Mouse (Mus musculus) retina, embryonic 14.5 days (tissue): ENCODE measurements around the gene Lcn2.

Experiments
- DNase-seq: peaks from one replicate; pipeline ENCODE4 v3.0.0-alpha.2; 2015; ENCODE audit warnings: low spot score

Lcn2 gene

DNA sequence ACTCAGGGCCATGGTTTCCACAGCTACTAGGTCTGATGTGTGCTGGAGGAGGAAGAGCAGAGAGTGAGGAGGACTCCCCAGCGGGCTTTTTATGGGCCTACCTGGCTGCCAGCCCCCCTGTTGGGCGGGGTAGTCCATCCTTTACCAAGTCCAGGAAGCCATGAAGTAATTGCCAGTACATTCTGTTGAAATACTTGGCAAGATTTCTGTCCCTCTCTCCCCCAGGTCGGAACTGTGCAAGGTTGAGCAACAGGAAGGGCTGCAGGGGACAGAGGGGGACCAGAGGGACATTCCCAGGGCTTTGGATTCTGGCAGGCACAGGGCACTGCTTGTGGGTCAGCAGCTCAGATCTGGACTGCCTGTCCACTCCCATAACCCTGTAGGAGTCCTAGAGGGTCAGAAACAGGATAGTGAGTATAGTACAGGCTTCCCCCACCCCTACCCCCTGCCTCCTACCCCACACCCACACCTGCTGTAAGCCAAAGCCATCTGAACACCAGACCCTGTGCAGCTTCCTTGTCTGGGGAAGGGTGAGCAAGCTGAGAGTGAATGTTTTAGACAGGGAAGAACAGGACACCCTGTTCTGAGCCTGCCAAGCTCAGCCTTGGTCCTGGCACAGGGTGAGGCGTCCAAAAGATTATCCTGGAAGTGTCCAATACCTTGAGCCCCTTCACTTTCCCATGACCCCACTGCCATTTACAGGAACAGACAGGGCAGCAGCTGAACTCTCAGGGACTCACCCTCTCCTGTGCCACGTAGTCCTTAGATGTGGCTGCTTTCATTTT lies at the start of gene Lcn2:
TSS of gene Lcn2 (minus strand) at position 547 of the 785 bp plus-strand sequence.
- DNase-seq: no peak

DNA sequence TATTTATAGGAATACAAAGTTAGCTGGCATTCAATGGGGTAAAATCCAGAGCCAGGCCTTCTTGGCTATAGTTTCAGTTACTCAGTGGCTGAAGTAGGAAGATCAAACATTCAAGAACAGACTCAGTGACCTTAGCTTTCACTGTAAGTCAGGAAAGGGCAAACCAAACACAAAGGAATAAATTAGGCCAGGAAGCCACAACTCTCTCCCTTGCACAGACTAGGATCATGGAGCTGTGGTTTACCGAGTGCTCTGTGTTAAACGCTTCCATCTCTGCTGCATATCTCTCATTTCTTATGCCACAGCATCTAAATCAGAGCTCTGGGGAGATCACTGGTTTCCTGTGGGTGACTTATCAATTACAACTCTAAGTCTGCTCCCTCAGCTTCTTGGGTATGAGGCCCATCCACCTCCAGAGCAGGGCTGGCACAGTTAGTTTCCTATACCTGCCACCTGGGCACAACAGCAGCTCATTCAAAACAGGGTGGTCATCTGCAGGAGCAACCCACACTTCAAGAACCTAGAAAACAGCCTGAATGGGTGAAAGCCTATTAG lies 49.6 kb upstream of the Lcn2 start:
- no peak for DNase-seq

DNA sequence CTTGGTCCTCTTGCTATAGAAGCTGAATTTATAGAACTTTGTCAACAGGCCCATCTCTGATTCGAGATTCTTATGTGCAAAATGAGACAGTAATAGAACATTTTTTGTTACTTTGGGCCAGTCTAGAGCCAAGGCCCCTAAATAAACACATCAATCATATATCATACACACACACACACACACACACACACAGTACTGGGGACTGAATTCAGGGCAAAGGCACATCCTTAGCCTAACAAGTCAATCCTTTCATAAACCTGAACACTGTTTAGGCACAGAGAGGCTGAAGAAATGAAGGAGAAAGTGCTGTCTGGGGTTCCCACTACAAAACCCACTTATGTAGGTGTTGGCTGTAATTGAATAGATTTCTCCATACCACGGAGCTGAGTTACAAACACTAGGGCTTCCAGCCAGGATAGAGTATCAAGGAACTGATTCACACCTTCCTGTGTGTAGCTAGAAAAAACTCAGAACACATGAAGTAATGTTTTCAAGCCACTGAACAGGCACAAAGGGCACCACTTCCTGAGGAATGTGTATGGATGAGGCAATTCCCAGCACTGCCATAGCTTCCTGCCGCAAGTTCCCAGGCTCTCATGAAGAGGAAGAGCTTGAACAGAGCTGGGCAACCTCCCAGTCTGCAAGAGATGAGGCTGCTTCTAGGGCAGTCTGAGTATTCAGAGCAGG lies 48.8 kb upstream of the Lcn2 start:
- peak; percentile 23 for DNase-seq

DNA sequence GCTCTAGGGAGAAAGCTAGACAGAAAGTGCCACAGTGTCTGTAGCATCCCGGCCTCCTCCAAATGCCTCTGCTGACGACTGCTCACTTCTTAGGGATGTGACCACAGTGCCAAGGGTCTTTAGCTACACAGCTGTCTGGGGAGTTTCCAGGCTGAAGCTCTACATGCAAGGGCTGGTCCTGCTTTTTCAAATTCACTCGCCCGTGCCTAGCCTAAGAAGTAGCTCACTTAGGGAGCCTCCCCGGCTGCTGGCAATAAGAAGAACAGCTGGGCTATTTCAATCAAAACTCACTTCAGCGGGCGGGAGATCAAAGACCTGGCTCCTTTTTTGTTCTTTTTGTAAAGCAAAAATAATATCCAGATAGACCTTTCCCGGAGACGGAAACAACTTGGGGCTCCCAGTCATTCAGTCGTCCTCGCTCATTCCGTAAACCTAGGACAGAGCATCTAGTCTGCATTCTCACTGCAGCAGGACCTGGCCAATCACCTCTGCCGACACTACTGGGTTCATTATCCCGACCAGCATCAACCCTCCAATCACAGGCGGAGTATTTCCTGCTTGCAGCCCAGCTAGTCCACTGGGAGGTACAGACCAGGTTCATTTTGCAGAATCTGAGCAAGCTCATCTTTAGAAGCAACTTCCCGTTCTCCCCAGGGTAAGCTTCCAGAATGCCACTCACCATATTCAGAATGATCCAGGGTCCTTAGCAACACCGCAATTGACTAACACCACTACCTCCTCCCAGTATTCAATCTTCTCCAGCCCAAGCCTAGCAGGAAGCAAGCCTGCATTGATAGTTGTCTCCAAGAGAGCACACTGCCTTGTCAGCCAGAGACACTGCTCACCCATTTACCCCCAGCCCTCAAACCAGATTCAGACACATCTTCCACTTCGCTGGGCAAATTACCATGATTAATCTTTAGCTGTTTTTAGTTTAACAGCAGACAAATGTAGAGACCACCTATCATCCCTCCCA lies 42.9 kb upstream of the Lcn2 start:
- peak; percentile 92 for DNase-seq

DNA sequence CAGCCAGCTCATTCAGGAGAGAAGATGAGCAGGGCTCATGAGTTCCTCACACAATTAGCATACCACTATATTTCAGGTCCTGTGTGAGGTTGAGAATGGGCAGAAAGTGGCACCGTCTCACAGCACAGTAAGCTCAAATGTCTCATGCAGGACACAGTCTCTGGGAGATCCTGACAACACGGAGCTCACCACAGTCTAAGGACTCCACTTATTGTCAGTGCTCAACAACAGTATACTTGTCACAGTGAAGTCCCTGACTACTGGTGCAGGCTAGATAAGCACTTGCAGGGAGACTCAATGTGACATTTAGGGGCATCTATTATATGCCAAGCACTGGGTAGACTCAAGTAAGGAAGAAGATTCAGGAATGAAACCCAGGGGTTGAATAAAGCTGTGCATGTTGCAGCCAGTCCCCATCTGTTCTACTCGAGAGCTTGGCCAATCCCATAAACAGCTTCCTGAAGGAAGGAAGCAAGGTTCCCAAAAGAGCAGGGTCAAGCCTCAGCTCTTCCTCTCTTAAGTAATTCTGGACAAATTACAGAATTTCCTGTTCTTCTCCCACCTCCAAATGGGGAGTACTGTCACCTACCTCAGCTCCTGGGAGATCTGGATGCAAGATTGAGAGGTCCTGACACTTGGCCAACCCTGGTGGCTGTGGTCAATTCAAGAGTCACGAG lies 41.3 kb upstream of the Lcn2 start:
- DNase-seq: no peak

DNA sequence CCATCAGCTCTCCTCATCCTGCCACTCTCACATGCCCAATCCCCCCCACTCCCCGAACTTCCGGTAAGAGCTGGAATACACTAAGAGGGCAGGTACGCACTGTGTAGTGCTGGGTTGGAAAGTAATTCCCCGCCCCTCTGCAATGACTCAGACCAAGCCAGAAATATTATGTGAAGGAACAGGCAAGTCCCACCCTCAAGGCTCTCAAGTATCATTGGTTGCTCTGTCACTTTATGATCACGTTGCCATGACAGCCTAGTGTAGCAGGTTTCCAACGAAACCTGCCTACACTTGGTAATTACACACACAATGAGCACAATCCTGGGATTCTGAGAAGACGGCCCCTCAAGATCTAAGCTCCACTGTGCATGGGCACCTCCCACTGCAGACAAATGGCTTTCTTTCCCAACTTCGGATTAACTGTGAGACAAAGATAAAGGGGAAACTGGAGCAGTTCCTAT lies 40.2 kb upstream of the Lcn2 start:
- no peak for DNase-seq

DNA sequence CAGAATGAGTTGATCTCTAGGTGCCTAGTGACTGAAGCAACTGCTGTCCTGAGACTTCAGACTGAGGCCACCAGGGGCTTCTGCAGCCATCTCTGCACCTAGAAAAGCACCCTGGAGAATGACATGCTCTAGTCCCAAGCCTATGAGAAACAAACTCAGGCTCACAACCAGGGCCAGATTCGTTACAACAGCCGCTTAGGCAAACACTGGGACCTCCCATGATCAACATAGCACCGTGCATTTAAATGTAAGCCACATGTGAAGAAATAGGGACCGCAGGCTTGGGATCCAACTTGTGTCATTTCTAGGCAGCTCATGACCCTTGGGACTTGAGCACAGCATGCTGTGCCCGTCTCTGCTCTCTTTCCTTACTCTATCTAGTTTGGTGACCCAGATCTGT lies 39.7 kb upstream of the Lcn2 start:
- no peak for DNase-seq

DNA sequence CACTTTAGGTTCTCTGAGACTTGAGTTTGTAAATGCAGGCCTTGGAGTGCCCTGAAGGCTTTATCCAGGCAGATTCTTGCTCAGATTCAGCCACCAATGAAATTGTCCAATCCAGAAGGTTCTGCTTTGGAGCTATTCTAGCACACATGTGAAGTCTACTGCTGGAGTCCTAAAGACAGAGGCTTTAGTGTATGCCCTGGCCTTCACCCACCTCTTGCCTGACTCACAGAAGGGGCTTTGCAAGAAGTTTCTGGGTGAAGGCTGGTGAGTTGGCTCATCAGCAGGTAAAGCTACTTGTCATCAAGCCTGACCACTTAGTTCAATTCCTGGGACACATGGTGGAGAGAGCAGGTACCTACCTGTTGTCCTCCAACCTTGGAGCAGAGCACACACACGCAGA lies 38.1 kb upstream of the Lcn2 start:
- no peak for DNase-seq

DNA sequence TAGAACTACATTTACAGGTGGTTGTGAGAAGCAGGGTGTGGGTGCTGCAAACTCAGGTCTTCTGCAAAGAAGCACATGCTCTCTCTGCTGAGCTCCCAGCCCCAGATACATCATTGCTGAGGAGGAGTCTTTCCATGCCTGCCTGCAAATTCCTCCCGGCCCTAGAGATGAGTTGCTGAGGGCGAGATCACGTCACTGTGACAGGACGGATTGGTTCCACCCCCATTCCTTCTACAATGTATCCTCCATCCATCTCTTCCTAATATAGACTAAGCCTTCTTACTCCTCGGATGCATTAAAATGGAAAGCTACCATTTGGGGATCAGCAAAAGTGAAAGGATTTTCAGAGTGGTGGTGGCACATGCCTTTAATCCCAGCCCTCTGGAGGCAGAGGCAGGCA lies 37.5 kb upstream of the Lcn2 start:
- no peak for DNase-seq

DNA sequence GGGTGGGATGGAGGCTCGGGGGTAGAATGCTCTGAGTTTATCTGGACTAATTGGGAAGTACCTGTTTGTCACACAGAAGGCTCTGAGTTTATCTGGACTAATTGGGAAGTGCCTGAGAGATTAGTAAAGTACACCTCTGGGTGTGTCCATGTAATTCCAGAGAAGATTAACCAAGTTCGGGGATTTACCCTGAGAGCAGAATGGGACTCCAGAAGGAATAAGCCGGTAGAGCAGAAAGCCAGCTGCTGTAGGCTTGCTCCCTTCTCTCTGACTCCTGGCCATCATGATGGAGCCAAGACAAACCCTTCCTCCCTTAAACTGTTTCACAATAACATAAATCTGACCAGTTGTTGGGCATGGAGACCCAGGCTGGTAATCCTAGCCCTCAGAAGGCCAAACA lies 36.7 kb upstream of the Lcn2 start:
- DNase-seq: no peak

DNA sequence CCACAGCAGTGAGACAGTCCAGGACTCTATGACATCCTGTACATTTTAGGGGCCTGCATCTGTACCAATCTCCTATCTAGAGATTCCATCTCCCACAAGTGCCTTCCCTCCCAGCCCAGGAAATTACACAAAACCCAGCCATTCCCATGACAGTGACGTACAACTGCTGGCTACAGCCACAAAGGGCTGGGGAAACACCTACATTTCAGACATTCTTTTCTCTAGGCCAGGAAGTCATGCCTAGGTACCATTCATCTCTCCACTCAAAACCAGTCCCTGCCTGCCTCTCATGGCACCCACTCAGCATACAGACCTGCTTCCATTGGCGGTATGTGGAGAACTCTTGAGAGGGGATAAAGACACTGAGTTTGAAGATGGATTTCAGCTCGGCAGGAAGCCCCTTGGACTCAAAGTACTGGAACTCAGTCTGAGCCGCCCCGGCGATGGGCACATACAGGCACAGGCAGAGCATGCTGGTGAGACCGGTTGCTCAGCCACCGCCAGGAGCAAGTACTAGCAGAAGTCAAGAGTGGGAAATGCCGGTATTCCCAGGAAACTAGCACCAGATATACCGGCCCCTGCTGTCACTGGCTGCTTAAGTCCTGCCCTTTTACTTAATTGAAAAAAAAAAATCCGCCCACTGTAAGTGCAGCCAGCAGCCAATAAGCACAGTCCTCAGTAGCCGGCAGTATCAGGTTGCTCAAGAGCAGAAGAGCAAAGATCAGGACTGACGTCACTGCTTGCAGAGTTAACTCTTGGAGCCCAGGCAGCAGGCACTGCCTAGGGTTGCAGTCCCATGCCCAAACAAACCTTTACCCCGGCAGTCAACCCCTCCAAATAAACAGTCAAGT lies 35.7 kb upstream of the Lcn2 start:
- DNase-seq: peak; percentile 79

DNA sequence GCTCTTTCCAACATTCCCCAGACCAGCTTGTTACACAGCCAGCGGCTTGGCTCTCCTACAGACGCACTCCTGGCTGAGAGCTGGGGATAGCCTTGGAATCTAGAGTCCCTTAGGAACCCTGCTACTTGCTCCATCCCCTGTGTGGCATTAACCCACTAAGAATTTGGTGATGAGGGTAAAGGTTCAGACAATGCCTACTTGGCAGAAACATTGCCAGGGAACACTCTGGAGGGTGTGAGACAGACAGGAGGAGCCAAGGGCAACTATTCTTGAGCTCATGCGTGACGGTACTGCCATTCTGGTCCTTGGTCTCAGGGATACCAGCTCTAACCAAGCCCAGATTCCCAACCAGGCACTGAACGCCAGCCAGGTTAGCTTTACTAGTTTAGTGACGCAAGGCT lies 33.8 kb upstream of the Lcn2 start:
- no peak for DNase-seq

DNA sequence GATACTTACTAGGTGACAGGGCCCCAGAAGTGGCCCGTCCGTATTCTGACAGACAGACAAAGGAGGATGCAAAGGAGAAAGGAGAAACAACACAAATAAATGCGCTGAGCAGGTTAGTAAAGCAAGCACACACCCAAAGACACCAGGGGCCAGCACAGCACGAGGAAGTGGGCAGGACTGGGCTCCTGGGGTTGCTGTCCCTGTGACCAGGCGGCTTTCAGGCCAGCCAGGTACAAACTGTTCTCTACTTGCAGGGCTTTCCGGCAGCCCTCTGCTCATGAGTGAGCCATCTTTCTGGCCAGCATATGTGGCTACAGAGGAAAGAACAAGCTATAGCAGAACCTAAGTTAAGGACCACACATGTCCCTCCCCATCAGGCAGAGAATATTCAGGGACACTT lies 32.6 kb upstream of the Lcn2 start:
- no peak for DNase-seq

DNA sequence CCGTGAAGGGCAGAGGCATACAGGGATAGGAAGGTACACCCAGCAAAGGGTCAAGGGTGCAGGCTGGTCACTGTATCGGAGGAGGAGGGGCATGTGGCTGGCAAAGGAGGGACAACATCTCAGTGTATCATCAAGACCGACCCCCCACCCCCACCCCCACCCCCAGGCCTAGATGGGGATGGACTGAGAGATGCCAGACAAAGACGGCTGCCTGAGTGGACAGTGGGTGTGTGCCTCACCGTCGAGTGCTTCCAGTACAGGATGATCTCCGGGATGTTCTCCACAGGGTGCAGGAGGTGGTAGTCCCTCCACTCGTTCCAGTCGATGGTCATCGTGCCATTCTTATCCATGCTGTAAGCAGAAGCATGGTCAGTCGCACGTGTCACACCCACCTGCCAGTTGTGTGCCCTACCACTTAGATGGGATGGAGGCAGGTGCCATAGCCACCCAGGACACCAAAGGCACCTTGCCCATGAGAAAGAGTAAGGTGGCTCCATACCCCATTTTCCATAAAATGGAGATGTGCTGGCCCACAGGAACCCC lies 32.1 kb upstream of the Lcn2 start:
- DNase-seq: no peak

DNA sequence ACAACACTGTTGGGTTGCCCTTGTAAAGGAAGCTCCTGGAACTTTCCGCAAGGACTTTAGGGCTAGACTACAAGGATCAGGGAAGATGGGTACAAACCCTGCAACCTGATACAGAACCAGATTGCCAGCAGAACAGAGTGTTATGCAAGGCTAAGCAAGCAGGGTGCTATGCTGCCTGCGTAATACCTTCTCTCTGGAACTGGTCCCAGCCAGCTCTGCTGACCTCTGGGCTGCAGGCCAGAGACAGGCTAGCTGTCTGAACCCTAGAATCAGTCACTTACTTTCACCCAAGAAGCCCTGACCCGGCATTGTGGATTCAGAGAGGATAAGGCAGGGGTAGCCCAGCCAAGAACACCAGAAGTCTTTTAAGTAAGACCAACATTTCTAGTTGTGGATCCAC lies 31.3 kb upstream of the Lcn2 start:
- no peak for DNase-seq

DNA sequence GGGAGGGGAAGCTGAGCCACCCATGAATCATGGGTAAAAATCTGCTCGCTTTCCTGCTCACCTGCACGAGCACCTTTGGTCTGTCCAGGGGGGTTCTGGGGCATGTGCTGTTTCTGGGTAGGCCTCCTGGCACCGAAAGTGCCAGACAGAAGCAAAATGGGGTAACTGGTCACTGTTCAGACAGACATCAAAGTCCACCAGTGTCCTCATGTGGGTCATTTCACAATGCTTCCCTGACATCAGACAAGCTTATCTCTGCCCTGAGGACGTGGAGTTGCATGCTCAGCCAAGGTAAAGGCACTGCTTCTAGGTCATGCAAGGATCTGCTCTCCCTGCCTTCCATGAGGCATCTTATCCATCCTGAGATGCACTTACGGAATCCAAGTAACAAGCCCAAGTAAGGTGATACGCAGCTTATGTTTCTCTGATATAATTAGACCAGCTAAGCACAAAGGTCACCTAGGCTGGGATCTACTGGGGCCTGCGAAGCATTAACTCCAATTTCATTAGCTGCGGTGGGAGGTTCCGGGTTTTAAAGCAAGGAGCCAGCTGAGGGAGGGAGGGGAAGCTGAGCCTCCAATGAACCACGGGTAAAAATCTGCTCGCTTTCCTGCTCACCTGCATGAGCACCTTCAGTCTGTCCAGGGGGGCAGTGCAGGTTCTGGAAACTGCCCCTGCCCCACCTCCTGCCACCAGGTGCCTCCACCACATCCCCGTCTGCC lies 30.5 kb upstream of the Lcn2 start:
- no peak for DNase-seq

DNA sequence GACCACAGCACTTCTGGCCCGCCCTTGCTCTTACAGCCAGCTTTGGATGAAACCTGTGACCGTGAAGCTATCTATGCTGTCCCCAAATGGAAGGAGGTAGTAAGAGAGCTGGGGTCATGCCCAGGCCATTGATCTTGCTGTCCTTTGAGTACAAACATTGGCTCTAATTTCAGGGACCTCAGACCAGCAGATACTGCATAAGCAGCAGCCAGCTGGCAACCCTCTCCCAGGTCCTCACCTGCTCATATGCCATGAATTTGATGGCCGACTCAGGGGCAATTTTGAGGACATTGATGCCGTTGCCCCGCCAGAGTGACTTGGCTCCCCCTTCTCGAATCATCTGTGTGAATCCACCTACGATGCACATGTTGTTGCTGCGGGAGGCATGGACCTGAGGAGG lies 29.4 kb upstream of the Lcn2 start:
- DNase-seq: no peak

DNA sequence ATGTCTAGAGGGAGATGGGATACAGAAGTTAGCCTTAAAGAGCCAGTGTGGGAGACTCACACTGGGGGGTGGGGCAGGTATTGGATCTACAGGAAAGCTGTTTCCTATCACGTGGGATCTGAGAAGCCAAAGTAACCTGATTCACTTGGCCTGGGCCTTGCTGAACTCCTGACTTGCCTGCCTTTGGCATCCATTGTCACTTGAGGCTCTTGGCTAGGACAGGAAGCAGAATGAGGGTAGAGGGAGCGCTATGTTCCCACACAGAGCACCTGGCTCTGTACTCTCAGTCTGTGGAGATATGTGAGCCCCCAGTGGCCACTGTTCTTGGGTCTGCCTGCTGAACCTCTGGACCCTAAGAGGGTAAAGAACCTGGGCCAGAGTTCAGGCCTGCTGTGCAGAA lies 28.5 kb upstream of the Lcn2 start:
- no peak for DNase-seq

DNA sequence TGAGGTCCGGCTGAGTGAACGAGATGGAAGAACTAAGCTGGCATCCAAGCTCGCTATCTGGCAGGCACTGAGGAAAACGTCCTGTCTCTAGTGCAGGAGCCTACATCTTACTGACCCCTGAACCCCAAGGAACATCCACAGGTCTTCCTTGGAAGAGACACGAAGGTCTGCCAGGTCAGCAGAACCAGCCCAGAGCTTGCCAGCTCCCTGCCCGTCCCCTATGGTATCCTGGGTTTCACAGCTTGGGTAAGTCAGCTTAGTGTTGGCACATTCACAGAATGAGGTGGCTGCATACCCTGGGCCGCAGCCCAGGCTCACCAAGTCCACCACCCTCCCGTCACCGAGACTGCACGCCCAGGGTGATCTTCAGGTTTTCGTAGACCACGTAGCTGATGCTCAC lies 27.7 kb upstream of the Lcn2 start:
- DNase-seq: no peak

DNA sequence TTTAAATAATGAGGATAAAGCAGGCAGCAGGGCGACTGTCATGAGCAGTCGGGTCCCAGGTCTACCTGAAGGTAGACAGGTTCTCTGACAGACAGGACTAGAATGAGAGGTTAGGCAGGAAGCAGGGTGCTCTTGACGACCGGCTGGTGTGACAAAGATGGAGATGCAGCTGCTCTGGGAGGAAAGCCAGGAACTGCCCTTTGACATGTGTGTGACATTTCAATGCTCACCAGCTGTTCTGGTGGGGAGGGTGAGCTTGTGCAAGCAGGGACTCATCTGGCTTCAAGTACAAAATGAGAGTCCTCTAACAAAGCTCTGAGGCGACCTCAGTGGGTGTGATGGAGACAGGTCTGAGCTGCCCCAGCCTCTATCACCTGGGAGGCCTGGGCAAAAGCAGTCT lies 25.9 kb upstream of the Lcn2 start:
- no peak for DNase-seq
